Mouse (Mus musculus) G1E (cell line): ENCODE results near the gene Pde8b.

ENCODE experiments used
- CTCF ChIP-seq: IDR thresholded peaks from 2 replicates; pipeline ENCODE4 v1.5.1; 2012; ENCODE audit warnings: low read depth, low read length, inconsistent platforms, mixed read lengths
- GATA1 ChIP-seq: IDR thresholded peaks from 2 replicates; pipeline ENCODE4 v1.6.1; 2012; ENCODE audit warnings: borderline replicate concordance, low read length, inconsistent platforms, mixed read lengths

DNA sequence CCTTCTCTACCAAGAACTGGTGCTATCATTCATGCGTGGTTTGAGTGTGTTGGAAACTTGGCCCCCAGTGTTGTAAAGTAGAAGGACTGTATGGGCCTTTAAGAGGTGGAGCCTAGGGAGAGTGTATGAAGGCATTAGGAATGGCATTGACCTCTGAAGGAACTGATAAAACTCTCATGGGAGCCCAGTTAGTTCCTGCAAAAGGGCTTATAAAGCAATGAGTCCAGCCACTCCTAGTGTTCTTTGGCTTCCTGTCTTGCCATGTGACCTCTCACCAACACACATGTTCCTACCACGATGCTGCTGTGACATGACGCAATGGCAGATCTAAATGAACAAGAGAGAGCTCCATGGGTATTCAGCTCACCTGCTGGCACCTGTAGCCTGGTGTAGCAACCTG lies 4.9 kb upstream of the Pde8b start:
- TF ChIP-seq CTCF = no peak
- no peak for TF ChIP-seq GATA1
